Mouse (Mus musculus): ENCODE results near the gene Mettl13.

DNA sequence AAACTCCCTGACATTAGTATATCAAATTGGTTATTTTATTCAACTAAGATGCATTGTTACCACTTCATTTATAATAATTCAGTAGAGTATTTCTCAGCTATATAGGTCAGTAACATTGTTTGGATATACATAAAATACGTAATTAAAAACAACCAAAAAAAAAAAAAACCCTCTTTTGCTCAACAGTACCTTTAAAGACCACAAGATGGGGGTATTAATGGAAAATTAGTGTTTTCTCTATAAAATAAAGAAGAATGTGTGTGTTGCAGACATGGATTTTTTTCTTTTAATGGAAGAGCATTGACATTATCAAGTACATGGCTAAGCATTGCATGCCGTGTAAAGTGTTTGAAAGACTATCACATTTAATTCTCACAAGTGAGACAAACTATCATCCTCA, 34.5 kb upstream of the Mettl13 start:
- TF ChIP-seq CTCF (IDR thresholded peaks at IDR 0.05; ENCODE audit: low read depth): peak; percentile 58
- TF ChIP-seq EP300 (optimal IDR thresholded peaks at IDR 0.05): no peak
